Mouse (Mus musculus) left cerebral cortex, postnatal 36 days (tissue): ENCODE data around the gene Sag. TPM values are rescaled to one million over a fixed set of nuclear protein-coding genes. Genes with fewer than 3 reads are reported as not detected.

Experiments
- DNase-seq, 2 experiments: peaks; one replicate each; pipeline ENCODE4 v3.0.0; 2021 to 2022; ENCODE audit warnings: low spot score in 2 of 2, mixed read lengths in 1 of 2
- intact Hi-C: fragments of 180-260 bp; cut with DNase I; formaldehyde crosslinking; loops from one replicate; pipeline ENCODE4 v1.15.1; 2025
- total RNA-seq, 2 experiments: library from RNA; stranded (reverse); gene quantifications; 2 replicates each; pipeline ENCODE4 v1.2.3; 2021

The Sag gene
- total RNA-seq, 2 experiments from 2014 or later: 2.0 to 3.7 TPM

GRCm38 (mm10) chr1:87851344-87851743 lies 47.9 kb downstream of the Sag start:
- intact Hi-C loops: loop anchor here (5.0 kb wide), 2 partner anchors 61 to 64 kb away; no protein-coding TSS in a partner anchor

GRCm38 (mm10) chr1:87852081-87852790 lies 48.8 kb downstream of the Sag start:
- intact Hi-C loops: loop anchor here (5.0 kb wide), 2 partner anchors 60 to 65 kb away; no protein-coding TSS in a partner anchor
- DNase-seq: no peak

More at GRCm38 (mm10) chr1:87851344-87851743, 47.9 kb downstream of the Sag start:
- no peak for DNase-seq

- intact Hi-C loops: loop anchor here (5.0 kb wide), 2 partner anchors 59 to 66 kb away; no protein-coding TSS in a partner anchor
- peak; percentile 45 to 75 for DNase-seq
Observed at GRCm38 (mm10) chr1:87852892-87853600, 49.6 kb downstream of the Sag start, which contains the start of gene Dgkd. TSS of gene Dgkd (plus strand) at chr1:87853287.

GRCm38 (mm10) chr1:87853601-87854361 lies 50.3 kb downstream of the Sag start:
- intact Hi-C loops: loop anchor here (5.0 kb wide), 2 partner anchors 59 to 66 kb away; no protein-coding TSS in a partner anchor
- peak; percentile 43 to 63 for DNase-seq

GRCm38 (mm10) chr1:87854411-87854810 lies 50.9 kb downstream of the Sag start:
- intact Hi-C loops: loop anchor here (5.0 kb wide), 2 partner anchors 58 to 67 kb away; no protein-coding TSS in a partner anchor
- no peak for DNase-seq

GRCm38 (mm10) chr1:87854851-87855251 lies 51.4 kb downstream of the Sag start:
- no peak for DNase-seq
- intact Hi-C loops: loop anchor here (5.0 kb wide), 2 partner anchors 57 to 68 kb away; no protein-coding TSS in a partner anchor

- DNase-seq: no peak
- intact Hi-C loops: no loop called here
Observed at GRCm38 (mm10) chr1:87855522-87855921, 52.0 kb downstream of the Sag start.

- DNase-seq: peak in 1 of 2 experiments; percentile 18
- intact Hi-C loops: no loop called here
Observed at GRCm38 (mm10) chr1:87856823-87857222, 53.3 kb downstream of the Sag start.

- DNase-seq: no peak
- intact Hi-C loops: no loop called here
Observed at GRCm38 (mm10) chr1:87858031-87858430, 54.6 kb downstream of the Sag start.

GRCm38 (mm10) chr1:87858529-87858928 lies 55.0 kb downstream of the Sag start:
- no peak for DNase-seq
- intact Hi-C loops: no loop called here

- DNase-seq: no peak
- intact Hi-C loops: no loop called here
Observed at GRCm38 (mm10) chr1:87863602-87864001, 60.1 kb downstream of the Sag start.

- no peak for DNase-seq
- intact Hi-C loops: no loop called here
Observed at GRCm38 (mm10) chr1:87864889-87865288, 61.4 kb downstream of the Sag start.

GRCm38 (mm10) chr1:87866672-87867071 lies 63.2 kb downstream of the Sag start:
- intact Hi-C loops: no loop called here
- DNase-seq: no peak

- intact Hi-C loops: no loop called here
- DNase-seq: no peak
Observed at GRCm38 (mm10) chr1:87871546-87871945, 68.1 kb downstream of the Sag start.

- intact Hi-C loops: no loop called here
- DNase-seq: no peak
Observed at GRCm38 (mm10) chr1:87873081-87873480, 69.6 kb downstream of the Sag start.

- no peak for DNase-seq
- intact Hi-C loops: no loop called here
Observed at GRCm38 (mm10) chr1:87876065-87876464, 72.6 kb downstream of the Sag start.

- intact Hi-C loops: no loop called here
- DNase-seq: no peak
Observed at GRCm38 (mm10) chr1:87877552-87878283, 74.2 kb downstream of the Sag start.

GRCm38 (mm10) chr1:87879034-87879433 lies 75.6 kb downstream of the Sag start:
- no peak for DNase-seq
- intact Hi-C loops: no loop called here
